Mouse (Mus musculus): ENCODE measurements around the gene Wdr54. TPM values are rescaled to one million over a fixed set of nuclear protein-coding genes. Genes with fewer than 3 reads are reported as not detected.

Gene Wdr54
- polyA plus RNA-seq, 1 experiment from 2014 or later: 0.85 TPM

DNA sequence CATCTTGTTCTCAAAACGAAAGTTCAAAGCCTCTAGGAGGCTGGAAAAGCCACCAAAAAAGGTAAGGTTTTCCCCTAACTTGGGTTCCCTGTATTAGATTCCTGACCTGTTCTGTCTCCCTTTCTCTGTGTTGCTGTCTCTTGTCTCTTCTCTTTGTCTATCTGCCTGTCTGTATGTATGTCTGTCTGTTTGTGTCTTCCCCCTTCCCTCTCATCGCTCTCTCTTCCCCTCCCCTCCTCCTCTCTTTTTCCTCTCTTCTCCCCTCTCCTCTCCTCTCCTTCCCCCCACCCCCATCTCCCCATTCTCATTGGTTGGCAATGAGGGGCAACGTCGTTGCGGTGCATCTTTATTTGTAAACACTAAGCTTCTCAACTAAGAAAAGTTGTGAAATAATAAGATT is 30.9 kb downstream of the Wdr54 start, which contains the start of gene Ino80b:
Gene Ino80b, minus strand, starts transcription at position 101 of the 400 bp plus-strand sequence.
- Histone ChIP-seq H3K9me3 (replicated peaks; ENCODE audit: control insufficient read depth, low read length) (no peaks in the 10 kb centered on the region), H3K4me2 (ENCODE audit: low read depth, low read length) (peak within 1 kb of the TSS; percentile 81), H3K27me3 (ENCODE audit: control insufficient read depth, insufficient read depth, low read depth, low read length) (no peaks in the 10 kb centered on the region), H3K9ac (ENCODE audit: low read depth, low read length) (peak within 1 kb of the TSS; percentile 83), H3K36me3 (ENCODE audit: control insufficient read depth, insufficient read depth) (no peaks in the 10 kb centered on the region), H3K4me1 (ENCODE audit: control insufficient read depth, low read depth, low read length) (peaks cover 28% of the 10 kb centered on the region), H3K27ac (ENCODE audit: low read length) (peak within 1 kb of the TSS; percentile 85), H3K4me3 (ENCODE audit: low read depth, low read length) (peak within 1 kb of the TSS; percentile 81)
- WGBS (ENCODE audit: insufficient replicate concordance): 30% methylated on average over 5 of the region's 5 CpGs
- ATAC-seq (ENCODE audit: low read depth): no peak

- H3K9ac ChIP-seq (ENCODE audit: low read depth, low read length): peak overlapping the region; percentile 83
- H3K9me3 ChIP-seq (replicated peaks; ENCODE audit: control insufficient read depth, low read length): no peaks in the 10 kb centered on the region
- peak overlapping the region; percentile 81 for H3K4me2 ChIP-seq (ENCODE audit: low read depth, low read length)
- peak; percentile 4; the same call in 1 of the 2 replicates for ATAC-seq (ENCODE audit: low read depth)
- H3K4me3 ChIP-seq (ENCODE audit: low read depth, low read length): peak overlapping the region; percentile 81
- H3K27ac ChIP-seq (ENCODE audit: low read length): peak overlapping the region; percentile 85
- H3K27me3 ChIP-seq (ENCODE audit: control insufficient read depth, insufficient read depth, low read depth, low read length): no peaks in the 10 kb centered on the region
- H3K4me1 ChIP-seq (ENCODE audit: control insufficient read depth, low read depth, low read length): peaks cover 32% of the 10 kb centered on the region
- H3K36me3 ChIP-seq (ENCODE audit: control insufficient read depth, insufficient read depth): no peaks in the 10 kb centered on the region
- WGBS (ENCODE audit: insufficient replicate concordance): under 1% methylated on average over 30 of the region's 30 CpGs
Measured at GRCm38 (mm10) chr6:83124851-83125312, 31.3 kb downstream of the Wdr54 start.

DNA sequence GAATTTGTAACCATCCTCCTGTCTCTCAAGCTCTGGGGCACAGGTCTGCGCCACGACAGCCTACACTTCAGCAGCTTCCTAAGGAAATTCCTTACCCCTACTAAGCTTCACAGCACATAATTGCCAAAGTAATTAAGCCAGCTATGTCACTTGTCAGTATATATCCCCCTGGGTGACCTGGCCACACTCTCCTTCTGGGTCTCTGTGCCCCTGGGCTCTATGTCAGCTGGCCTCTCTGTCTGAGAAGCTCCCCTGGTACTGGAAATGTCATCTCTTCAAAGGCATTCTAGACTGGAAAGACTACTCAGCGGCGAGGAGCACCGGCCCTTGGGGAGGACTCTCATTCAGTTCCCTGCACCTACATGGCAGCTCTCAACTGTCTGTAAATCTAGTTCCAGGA is 33.2 kb downstream of the Wdr54 start:
- Histone ChIP-seq H3K27me3 (ENCODE audit: control insufficient read depth, insufficient read depth, low read depth, low read length) (no peaks in the 10 kb centered on the region), H3K9ac (ENCODE audit: low read depth, low read length) (no peak overlapping the region), H3K27ac (ENCODE audit: low read length) (no peak overlapping the region), H3K4me3 (ENCODE audit: low read depth, low read length) (no peak overlapping the region), H3K4me1 (ENCODE audit: control insufficient read depth, low read depth, low read length) (peaks cover 39% of the 10 kb centered on the region), H3K4me2 (ENCODE audit: low read depth, low read length) (no peak overlapping the region), H3K36me3 (ENCODE audit: control insufficient read depth, insufficient read depth) (peaks cover 5% of the 10 kb centered on the region; the same call in 1 of the 2 replicates), H3K9me3 (replicated peaks; ENCODE audit: control insufficient read depth, low read length) (no peaks in the 10 kb centered on the region)
- ATAC-seq (ENCODE audit: low read depth): no peak
- 87% methylated on average over 5 of the region's 5 CpGs for WGBS (ENCODE audit: insufficient replicate concordance)

- H3K27me3 ChIP-seq (ENCODE audit: control insufficient read depth, insufficient read depth, low read depth, low read length): no peaks in the 10 kb centered on the region
- peak overlapping the region; percentile 96 for H3K27ac ChIP-seq (ENCODE audit: low read length)
- WGBS (ENCODE audit: insufficient replicate concordance): 3% methylated on average over 45 of the region's 52 CpGs
- ATAC-seq (ENCODE audit: low read depth): peak; percentile 31
- peak overlapping the region; percentile 99 for H3K4me2 ChIP-seq (ENCODE audit: low read depth, low read length)
- H3K9ac ChIP-seq (ENCODE audit: low read depth, low read length): peak overlapping the region; percentile 91
- H3K4me1 ChIP-seq (ENCODE audit: control insufficient read depth, low read depth, low read length): peaks cover 39% of the 10 kb centered on the region
- peak overlapping the region; percentile 77 for H3K4me3 ChIP-seq (ENCODE audit: low read depth, low read length)
- peaks cover 8% of the 10 kb centered on the region; the same call in 1 of the 2 replicates for H3K36me3 ChIP-seq (ENCODE audit: control insufficient read depth, insufficient read depth)
- H3K9me3 ChIP-seq (replicated peaks; ENCODE audit: control insufficient read depth, low read length): no peaks in the 10 kb centered on the region
Measured at GRCm38 (mm10) chr6:83121863-83122710, 34.1 kb downstream of the Wdr54 start.

- peak within 1 kb of the TSS; percentile 96 for H3K27ac ChIP-seq (ENCODE audit: low read length)
- H3K36me3 ChIP-seq (ENCODE audit: control insufficient read depth, insufficient read depth): peaks cover 8% of the 10 kb centered on the region; the same call in 1 of the 2 replicates
- under 1% methylated on average over 38 of the region's 38 CpGs for WGBS (ENCODE audit: insufficient replicate concordance)
- H3K4me1 ChIP-seq (ENCODE audit: control insufficient read depth, low read depth, low read length): peaks cover 45% of the 10 kb centered on the region
- peak within 1 kb of the TSS; percentile 77 for H3K4me3 ChIP-seq (ENCODE audit: low read depth, low read length)
- peak within 1 kb of the TSS; percentile 91 for H3K9ac ChIP-seq (ENCODE audit: low read depth, low read length)
- H3K4me2 ChIP-seq (ENCODE audit: low read depth, low read length): peak within 1 kb of the TSS; percentile 99
- no peaks in the 10 kb centered on the region for H3K9me3 ChIP-seq (replicated peaks; ENCODE audit: control insufficient read depth, low read length)
- ATAC-seq (ENCODE audit: low read depth): peak; percentile 93
- H3K27me3 ChIP-seq (ENCODE audit: control insufficient read depth, insufficient read depth, low read depth, low read length): no peaks in the 10 kb centered on the region
Measured at GRCm38 (mm10) chr6:83120930-83121862, 35.0 kb downstream of the Wdr54 start, which contains the start of gene Wbp1. TSS of gene Wbp1 (minus strand) at chr6:83121559.

DNA sequence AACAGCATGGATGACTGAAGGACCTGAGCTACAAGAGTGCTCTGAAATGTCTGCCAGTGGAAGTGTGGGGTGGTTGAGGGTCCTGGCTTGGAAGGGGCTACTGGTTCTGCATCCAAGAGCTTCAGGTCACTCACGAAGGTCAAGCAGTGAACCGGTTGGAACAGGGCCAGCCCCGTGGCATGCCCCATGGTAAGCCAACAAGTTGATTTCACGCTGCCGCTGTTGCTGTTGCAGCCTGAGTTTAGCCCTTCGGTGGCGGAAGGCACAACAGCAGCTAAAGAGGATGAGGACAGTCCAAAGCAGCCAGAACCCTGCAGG is 36.5 kb downstream of the Wdr54 start:
- Histone ChIP-seq H3K27ac (ENCODE audit: low read length) (no peak overlapping the region), H3K27me3 (ENCODE audit: control insufficient read depth, insufficient read depth, low read depth, low read length) (no peaks in the 10 kb centered on the region), H3K9me3 (replicated peaks; ENCODE audit: control insufficient read depth, low read length) (no peaks in the 10 kb centered on the region), H3K9ac (ENCODE audit: low read depth, low read length) (no peak overlapping the region), H3K4me1 (ENCODE audit: control insufficient read depth, low read depth, low read length) (peaks cover 49% of the 10 kb centered on the region), H3K36me3 (ENCODE audit: control insufficient read depth, insufficient read depth) (peaks cover 8% of the 10 kb centered on the region; the same call in 1 of the 2 replicates), H3K4me3 (ENCODE audit: low read depth, low read length) (no peak overlapping the region), H3K4me2 (ENCODE audit: low read depth, low read length) (no peak overlapping the region)
- 84% methylated on average over 7 of the region's 7 CpGs for WGBS (ENCODE audit: insufficient replicate concordance)
- no peak for ATAC-seq (ENCODE audit: low read depth)

GRCm38 (mm10) chr6:83118825-83119733 is 37.1 kb downstream of the Wdr54 start:
- no peak for ATAC-seq (ENCODE audit: low read depth)
- H3K9ac ChIP-seq (ENCODE audit: low read depth, low read length): no peak overlapping the region
- H3K4me3 ChIP-seq (ENCODE audit: low read depth, low read length): no peak overlapping the region
- no peak overlapping the region for H3K4me2 ChIP-seq (ENCODE audit: low read depth, low read length)
- 63% methylated on average over 14 of the region's 14 CpGs for WGBS (ENCODE audit: insufficient replicate concordance)
- H3K27me3 ChIP-seq (ENCODE audit: control insufficient read depth, insufficient read depth, low read depth, low read length): no peaks in the 10 kb centered on the region
- no peak overlapping the region for H3K27ac ChIP-seq (ENCODE audit: low read length)
- H3K4me1 ChIP-seq (ENCODE audit: control insufficient read depth, low read depth, low read length): peaks cover 51% of the 10 kb centered on the region
- no peaks in the 10 kb centered on the region for H3K9me3 ChIP-seq (replicated peaks; ENCODE audit: control insufficient read depth, low read length)
- H3K36me3 ChIP-seq (ENCODE audit: control insufficient read depth, insufficient read depth): peaks cover 8% of the 10 kb centered on the region; the same call in 1 of the 2 replicates

DNA sequence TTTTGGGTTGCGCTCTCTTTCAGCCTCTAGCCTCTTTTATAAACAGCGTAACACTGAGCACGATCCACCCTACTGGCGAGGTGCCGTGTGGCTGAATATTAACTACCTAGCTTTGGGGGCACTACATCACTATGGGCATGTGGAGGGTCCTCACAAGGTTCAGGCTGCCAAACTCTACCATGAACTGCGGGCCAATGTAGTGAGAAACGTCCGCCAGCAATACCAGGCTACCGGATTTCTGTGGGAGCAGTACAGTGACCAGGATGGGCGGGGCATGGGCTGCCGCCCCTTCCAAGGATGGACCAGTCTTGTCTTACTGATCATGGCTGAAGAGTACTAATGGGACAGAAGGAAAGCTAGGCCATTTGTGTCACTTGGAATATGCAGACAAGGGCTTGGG is 37.8 kb downstream of the Wdr54 start:
- Histone ChIP-seq H3K4me2 (ENCODE audit: low read depth, low read length) (no peak overlapping the region), H3K9me3 (replicated peaks; ENCODE audit: control insufficient read depth, low read length) (no peaks in the 10 kb centered on the region), H3K27ac (ENCODE audit: low read length) (no peak overlapping the region), H3K4me1 (ENCODE audit: control insufficient read depth, low read depth, low read length) (peaks cover 49% of the 10 kb centered on the region), H3K9ac (ENCODE audit: low read depth, low read length) (no peak overlapping the region), H3K4me3 (ENCODE audit: low read depth, low read length) (no peak overlapping the region), H3K36me3 (ENCODE audit: control insufficient read depth, insufficient read depth) (peaks cover 8% of the 10 kb centered on the region; the same call in 1 of the 2 replicates), H3K27me3 (ENCODE audit: control insufficient read depth, insufficient read depth, low read depth, low read length) (no peaks in the 10 kb centered on the region)
- WGBS (ENCODE audit: insufficient replicate concordance): 82% methylated on average over 11 of the region's 11 CpGs
- ATAC-seq (ENCODE audit: low read depth): no peak

All from liver, embryonic 16.5 days (tissue).